Mouse (Mus musculus) lung, adult 10 weeks (tissue): Measurements from ENCODE around the gene Rdh9. TPM values are rescaled to one million over a fixed set of nuclear protein-coding genes. Genes with fewer than 3 reads are reported as not detected.

Experiments used
- polyA plus RNA-seq: library from polyadenylated mRNA; stranded (reverse); fragments of 350-450 nt; fragmentation: Illumina TruSeq; extraction: RNeasy Lipid Tissue Mini Kit (QIAGEN cat#74804); gene quantifications from one replicate; pipeline ENCODE4 v1.2.3, GENCODE M21; 2014; ENCODE audit warnings: low read depth, low replicate concordance; ENCODE audit not compliant: insufficient read depth

The Rdh9 gene
- 0.19 TPM for polyA plus RNA-seq

DNA sequence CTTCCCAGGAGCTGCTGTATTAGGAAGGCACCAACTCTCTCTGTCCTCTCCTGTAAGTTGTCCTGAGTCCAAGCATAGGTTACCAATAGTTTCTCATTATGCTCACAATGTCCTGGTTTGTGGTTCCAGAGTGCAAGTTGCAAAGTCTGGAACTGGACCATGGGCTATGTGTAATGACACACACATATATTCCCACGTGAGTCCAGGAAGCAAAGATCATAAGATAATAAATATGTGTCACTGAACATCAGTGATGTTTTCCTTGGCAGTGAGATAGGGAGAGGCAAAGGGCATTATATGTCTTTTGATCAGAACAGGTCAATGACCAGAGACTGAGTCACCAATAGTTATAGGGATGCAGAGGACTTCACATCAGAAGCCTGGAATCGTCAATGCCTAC lies at the start of gene Rdh9:
TSS of gene Rdh9 (plus strand) at position 376 of the 400 bp plus-strand sequence.

DNA sequence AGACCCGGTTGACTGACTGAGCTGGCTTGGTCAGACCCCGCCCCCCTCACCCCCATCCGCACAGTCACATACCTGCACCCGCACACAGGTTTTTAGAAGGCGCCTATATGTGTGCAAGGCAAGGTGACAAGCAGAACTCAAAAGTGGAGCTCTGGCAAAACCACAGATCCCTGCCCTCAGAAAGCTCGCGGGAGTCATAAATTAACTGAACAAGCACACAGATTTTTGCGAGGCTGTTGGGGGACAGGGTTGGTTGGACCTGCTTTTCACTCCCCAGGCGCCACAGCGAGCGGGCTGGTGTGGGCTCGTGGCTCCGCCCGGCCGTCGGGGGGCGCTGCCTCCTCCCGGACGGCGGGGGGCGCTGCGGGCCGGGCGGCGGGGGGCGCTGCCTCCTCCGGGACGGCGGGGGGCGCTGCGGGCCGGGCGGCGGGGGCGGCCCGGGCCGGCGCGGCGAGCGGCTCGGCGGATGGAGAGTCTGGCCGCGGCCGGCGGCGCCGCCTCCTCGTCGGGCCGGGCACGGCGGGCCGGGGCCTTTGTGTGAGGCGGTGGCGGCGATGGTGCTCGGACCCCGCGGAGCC lies 37.0 kb upstream of the Rdh9 start, which contains the start of gene Zbtb39:
TSS of gene Zbtb39 (plus strand) at position 456 of the 578 bp plus-strand sequence.

DNA sequence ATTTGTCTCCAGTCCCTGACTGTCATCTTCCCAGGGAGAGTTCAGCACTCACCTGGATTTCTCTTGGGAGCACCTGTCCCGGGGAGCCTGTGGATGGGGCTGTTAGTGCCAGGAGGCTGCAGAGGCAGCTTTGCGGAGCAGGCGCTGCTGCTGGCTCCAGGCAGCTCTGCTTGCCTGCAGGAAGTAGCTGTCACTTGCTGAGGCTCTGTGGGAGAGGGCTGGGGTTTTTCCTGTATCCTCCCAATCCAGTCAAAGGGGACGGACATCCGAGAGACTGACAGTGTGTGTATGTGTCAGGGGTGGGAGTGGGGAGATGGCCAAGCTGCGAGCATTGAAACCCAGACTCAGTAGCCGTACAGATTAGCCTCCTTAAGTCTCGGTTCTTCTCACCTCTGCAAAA lies 24.6 kb upstream of the Rdh9 start, which contains the start of gene Gpr182:
TSS of gene Gpr182 (minus strand) at position 185 of the 400 bp plus-strand sequence.

DNA sequence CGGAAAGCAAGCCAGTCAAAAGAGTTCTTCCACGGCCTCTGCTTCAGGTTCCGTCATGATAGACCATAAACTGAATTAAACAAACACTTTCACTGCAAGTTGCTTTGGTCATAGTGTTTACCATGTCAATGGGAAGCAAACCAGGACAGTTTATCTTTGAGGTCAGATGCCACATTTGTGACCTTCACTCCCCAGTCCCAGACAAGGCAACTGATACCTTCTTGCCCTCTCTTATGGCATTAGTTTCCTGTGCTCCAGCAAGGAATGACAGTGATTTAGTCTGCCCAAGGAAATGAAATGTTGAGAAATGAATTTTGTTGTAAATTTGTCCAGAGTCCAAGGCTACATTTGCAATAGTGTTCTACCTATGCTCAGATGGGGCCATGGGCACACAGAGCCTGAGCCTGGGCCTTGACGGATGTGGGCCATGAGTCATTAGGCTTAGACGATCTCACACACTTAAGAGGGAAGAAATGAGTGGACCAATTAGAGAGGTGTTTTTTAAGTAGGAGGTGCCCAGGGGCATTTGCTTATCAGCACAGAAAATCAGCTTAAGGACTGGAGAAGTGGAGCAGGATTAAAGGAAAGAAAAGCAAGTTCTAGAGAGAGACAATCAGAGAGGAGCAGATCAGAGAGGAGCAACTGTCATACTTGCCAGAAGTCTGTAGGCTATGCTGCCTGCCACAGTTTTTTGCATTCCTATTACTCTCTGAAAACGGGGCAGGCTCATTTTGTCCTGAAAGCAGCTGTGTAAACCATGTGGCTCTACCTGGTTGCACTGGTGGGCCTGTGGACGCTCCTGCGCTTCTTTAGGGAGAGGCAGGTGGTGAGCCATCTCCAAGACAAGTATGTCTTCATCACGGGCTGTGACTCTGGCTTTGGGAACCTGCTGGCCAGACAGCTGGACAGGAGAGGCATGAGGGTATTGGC lies 16.7 kb upstream of the Rdh9 start, which contains the start of the genes Rdh1 and Rdh16f1:
TSS of gene Rdh1 (plus strand) at position 541 of the 930 bp plus-strand sequence.
TSS of gene Rdh16f1 (plus strand) at position 607 of the 930 bp plus-strand sequence.

DNA sequence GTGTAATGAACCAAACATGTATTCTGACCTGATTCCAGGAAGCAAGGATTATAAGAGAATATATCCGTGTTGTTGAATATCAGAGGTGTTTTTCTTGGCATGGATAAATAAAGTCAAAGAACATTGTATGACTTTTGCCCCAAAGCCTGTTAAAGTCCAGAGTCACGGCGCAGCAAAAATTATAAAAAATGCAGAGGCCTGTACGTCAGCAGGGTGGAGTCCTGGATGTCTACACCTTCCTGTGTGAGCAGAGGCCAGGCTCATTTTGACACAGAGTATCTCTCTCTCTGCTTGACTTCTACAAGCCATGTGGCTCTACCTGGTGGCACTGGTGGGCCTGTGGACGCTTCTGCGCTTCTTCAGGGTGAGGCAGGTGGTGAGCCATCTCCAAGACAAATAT lies 24.7 kb downstream of the Rdh9 start, which contains the start of gene Rdh16:
TSS of gene Rdh16 (plus strand) at position 262 of the 400 bp plus-strand sequence.

Other genes starting within 250 kb of the Rdh9 start
- gene Nxph4, start 241.8 kb upstream of the Rdh9 start, polyA plus RNA-seq, result 0.18 TPM
- gene Lrp1, start 155.2 kb upstream of the Rdh9 start, polyA plus RNA-seq, result 96.5 TPM
- 41.9 TPM for gene Stat6, start 133.4 kb upstream of the Rdh9 start, polyA plus RNA-seq
- gene Nemp1, start 109.5 kb upstream of the Rdh9 start, polyA plus RNA-seq, result 5.7 TPM
- 16.0 TPM for gene Nab2, start 107.8 kb upstream of the Rdh9 start, polyA plus RNA-seq
- 0.15 TPM for gene Myo1a, start 71.2 kb upstream of the Rdh9 start, polyA plus RNA-seq
- not detected for gene Tac2, start 51.9 kb upstream of the Rdh9 start, polyA plus RNA-seq
- gene Zbtb39, start 36.8 kb upstream of the Rdh9 start, polyA plus RNA-seq, result 3.3 TPM
- gene Gpr182, start 24.7 kb upstream of the Rdh9 start, polyA plus RNA-seq, result 12.8 TPM
- not detected for gene Rdh1, start 16.7 kb upstream of the Rdh9 start, polyA plus RNA-seq
- not detected for gene Rdh16f1, start 16.6 kb upstream of the Rdh9 start, polyA plus RNA-seq
- not detected for gene Rdh16, start 24.8 kb downstream of the Rdh9 start, polyA plus RNA-seq
- not detected for gene Rdh19, start 73.5 kb downstream of the Rdh9 start, polyA plus RNA-seq
- not detected for gene Rdh16f2, start 90.1 kb downstream of the Rdh9 start, polyA plus RNA-seq
- not detected for gene Rdh7, start 112.4 kb downstream of the Rdh9 start, polyA plus RNA-seq
- gene Sdr9c7, start 122.1 kb downstream of the Rdh9 start, polyA plus RNA-seq, result not detected
- gene Hsd17b6, start 231.2 kb downstream of the Rdh9 start, polyA plus RNA-seq, result not detected
- 6.5 TPM for gene Prim1, start 238.8 kb downstream of the Rdh9 start, polyA plus RNA-seq